Mouse (Mus musculus) embryo, embryonic 9.5 days (tissue): Measurements from ENCODE around the gene Aicda.
A peak's percentile ranks its signal among the peaks of the same experiment; 100 is the strongest.

Experiments
- DNase-seq: peaks from one replicate; pipeline ENCODE4 v3.0.0-alpha.2; 2017; ENCODE audit errors: extremely low spot score

Gene Aicda

GRCm38 (mm10) chr6:122600066-122600646 is 46.6 kb downstream of the Aicda start:
- no peak for DNase-seq

DNA sequence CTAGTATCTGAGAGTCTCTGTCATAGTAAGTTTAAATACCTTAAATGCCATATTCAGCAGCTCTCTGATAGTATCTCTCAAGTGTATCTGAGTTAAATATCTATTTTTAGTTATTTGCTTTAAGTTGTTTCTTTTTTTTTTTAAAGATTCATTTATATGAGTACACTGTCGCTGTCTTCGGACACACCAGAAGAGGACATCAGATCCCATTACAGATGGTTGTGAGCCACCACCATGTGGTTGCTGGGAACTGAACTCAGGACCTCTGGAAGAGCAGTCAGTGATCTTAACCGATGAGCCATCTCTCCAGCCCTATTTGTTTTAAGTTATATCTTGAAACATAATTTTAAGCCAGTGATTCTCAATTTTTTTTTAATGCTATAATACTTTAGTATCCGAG is 47.4 kb downstream of the Aicda start:
- DNase-seq, result no peak

DNA sequence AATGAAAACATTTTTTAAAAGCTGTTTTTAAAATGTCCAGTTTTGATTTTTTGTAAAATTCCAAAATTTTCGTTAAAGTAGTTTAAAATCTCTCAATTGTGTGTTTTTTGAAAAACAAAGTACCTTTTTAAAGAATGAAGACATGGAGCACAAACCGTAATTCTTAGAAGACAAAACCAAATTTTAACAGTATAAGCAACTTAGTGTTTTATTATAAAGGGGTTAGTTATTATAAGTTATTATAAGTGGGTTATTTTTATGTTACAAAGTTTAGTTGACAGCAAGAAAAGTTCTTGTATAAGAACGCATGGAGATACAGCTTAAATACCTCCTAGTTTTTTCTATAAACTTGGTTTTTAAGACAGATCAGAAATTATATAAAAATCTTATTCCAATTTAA is 48.0 kb downstream of the Aicda start:
- no peak for DNase-seq

- DNase-seq, result peak; percentile 51
Observed at GRCm38 (mm10) chr6:122602242-122602991, 48.8 kb downstream of the Aicda start, which contains the start of gene Apobec1. Gene Apobec1 (minus strand): TSS chr6:122602444.

GRCm38 (mm10) chr6:122602992-122603322 is 49.4 kb downstream of the Aicda start:
- no peak for DNase-seq

- DNase-seq, result no peak
Observed at GRCm38 (mm10) chr6:122604260-122604659, 50.7 kb downstream of the Aicda start.

DNA sequence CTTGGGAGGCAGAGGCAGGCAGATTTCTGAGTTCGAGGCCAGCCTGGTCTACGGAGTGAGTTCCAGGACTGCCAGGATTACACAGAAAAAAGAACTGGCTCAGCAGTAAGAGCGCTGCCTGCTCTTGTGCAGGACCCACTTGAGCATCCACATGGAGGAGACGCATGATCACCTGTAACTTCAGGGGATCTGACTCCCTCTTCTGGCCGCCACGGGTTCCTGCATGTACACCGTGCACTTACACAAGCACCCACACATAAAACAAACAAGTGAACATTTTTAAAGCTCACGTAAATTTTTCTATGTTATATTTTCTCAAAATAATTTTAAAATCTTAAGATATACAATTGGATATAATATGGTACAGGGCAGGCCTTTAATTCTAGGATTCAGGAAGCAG is 51.9 kb downstream of the Aicda start:
- DNase-seq, result no peak

DNA sequence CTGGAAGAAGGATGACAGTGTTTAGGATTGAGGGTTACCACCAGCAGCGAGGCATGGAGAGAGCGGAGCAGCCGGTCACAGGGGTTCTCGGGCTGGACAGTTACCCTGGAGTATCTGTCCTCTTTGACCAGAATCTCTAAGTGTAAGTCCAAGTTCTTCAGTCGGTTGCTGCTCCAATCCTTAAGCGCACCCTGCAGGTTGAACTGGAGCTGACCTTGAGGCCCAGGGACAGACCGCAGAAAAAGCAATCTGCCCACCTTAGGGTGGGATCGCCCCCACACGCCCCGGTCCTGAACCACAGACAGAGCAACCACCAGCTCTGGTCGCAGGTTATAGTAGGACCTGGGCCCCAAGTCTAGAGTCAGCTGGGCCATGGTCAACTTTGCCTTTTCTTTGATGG is 53.1 kb downstream of the Aicda start:
- no peak for DNase-seq

DNA sequence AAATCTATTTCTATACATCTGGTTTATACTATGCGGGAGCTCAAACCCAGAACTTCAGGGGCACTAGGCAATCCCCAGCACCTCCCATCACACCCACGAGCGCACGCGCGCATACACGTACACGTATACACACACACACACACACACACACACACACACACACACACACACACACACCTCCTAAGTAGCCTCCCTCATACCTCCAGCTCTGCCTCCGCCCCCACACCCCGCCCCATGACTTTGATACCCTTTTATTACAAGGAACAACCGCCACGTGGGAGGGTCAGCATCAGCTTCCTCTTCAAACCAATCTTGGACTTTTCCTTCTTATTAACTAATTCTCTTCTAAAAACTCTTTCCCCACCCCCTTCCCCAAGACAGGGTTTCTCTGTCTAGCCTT is 54.1 kb downstream of the Aicda start:
- DNase-seq, result no peak

DNA sequence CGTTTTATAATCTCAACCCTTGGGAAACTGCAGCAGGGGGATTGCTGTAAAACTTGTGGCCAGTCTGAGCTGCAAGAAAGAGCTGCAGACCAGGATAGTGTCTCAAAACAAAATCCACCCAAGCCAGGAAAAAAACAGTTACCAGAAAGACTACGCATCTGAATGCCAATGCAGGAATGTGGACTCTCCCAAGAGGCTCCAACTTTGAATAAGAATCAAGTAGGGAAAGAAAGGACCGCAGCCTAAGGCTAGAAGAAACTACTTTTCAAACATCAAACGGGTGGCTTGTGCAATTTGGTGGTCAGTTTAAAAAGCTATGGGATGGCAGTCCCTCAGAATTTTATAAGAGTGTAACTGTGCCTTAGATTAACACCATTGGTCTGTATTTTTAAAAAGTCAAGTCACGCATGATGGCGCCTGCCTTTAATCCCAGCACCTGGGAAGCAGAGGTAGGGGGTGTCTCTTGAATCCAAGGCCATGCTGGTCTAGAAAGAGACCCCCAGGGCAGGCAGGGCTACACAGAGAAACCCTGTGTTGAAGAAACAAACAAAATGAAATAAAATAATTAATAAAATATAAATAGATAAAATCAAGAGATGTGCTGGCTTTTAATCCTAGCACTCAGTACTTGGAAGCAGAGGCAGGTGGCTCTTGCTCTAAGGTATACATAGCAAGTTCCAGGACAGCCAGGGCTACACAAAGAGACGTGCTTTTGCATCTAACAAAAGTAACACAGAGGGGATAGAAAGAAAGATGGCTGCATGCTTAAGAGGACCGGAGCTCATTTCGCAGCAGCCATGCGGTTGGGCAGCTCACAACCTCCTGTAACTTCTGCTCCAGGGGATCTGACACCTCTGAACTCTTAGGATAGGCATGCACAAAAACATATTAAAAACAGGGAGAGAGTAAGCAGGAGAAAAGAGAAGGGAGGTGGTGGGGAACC is 55.1 kb downstream of the Aicda start:
- DNase-seq, result no peak

DNA sequence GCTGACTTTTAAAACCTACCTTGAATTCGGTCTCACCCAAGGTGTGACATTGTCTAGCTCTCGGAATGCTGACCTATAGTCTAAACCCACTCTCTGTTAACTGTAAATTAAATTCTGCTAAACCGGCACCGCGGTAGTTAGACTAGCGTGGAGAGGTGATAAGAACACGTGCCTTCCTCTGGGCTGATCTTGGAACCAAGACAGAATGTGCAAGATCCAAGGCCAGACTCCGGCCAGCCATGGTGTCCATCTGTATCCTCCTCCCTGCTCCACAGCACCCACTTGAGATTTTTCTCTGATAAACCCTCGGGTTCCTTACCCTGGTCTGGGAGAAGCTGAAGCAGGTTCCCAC is 55.8 kb downstream of the Aicda start:
- DNase-seq, result no peak

DNA sequence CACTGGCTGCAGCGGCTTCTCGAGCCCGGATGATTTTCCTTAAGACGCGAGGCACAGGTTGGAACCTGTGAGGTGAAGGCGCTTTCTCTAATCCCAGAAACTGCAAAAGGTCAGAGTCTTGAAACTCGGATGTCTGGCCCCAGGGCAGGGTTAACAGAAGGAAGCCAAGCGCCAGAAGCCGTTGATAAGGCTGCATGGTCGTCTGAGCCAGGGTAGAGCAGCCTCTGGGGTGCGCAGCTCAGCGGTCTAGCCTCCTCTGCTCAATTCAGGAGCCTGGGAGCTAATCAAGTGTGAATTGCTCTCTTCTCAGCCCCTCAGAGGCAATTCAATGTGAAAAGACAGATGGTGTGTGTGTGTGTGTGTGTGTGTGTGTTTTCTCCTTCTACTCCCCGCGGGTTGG is 56.2 kb downstream of the Aicda start, which contains the start of gene Gdf3:
TSS of gene Gdf3 (minus strand) at position 317 of the 400 bp plus-strand sequence.
- no peak for DNase-seq

- DNase-seq, result no peak
Observed at GRCm38 (mm10) chr6:122612426-122612825, 58.8 kb downstream of the Aicda start.
